Mouse (Mus musculus): Measurements from ENCODE around the gene Nup35. TPM values are rescaled to one million over a fixed set of nuclear protein-coding genes. Genes with fewer than 3 reads are reported as not detected.

Gene Nup35
- polyA plus RNA-seq (2015; fragmentation: Nextera tagmentation; extraction: Ambion mirVana): 57.4 and 58.4 TPM in 2 replicates

GRCm38 (mm10) chr2:80616854-80617737, at the start of gene Nup35, which contains the start of gene Dusp19:
Gene Nup35, plus strand, starts transcription at chr2:80617236.
Gene Dusp19, plus strand, starts transcription at chr2:80617045.
- H3K9me3 ChIP-seq: no peaks in the 10 kb centered on the region
- WGBS: under 1% methylated on average over 21 of the region's 21 CpGs

DNA sequence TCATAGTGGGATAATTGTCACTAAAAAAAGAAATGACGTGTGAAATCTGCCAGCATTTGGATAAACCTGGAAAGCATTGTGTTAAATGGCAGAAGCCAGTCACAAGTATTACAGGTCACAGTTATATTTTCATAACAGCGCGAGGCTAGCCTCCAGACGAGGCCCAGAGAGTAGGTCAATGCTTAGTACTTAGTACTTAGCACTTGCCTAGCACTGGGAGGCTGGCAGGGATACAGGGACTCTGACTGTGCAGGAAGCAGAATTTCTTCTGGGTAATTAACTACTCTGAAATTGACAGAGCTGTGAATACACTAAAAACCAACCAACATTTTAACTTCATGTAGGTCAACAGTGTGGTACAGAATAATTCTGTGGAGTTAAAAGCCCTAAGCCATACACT, 49.6 kb upstream of the Nup35 start:
- ATAC-seq (replicated peaks): no peak
- no peaks in the 10 kb centered on the region for H3K9me3 ChIP-seq

More at GRCm38 (mm10) chr2:80616854-80617737, at the start of gene Nup35, which contains the start of gene Dusp19:
- Histone ChIP-seq H3K36me3 (replicated peaks) (no peaks in the 10 kb centered on the region), H3K27me3 (replicated peaks) (no peaks in the 10 kb centered on the region), H3K4me1 (peaks cover 11% of the 10 kb centered on the region), H3K4me2 (peak within 1 kb of the TSS; percentile 72), H3K9ac (peak within 1 kb of the TSS; percentile 71), H3K4me3 (peak within 1 kb of the TSS; percentile 66), H3K27ac (peak within 1 kb of the TSS; percentile 85)
- ATAC-seq (replicated peaks): peak; percentile 100

GRCm38 (mm10) chr2:80570656-80571055, 46.4 kb upstream of the Nup35 start:
- no peaks in the 10 kb centered on the region for H3K9me3 ChIP-seq
- no peaks in the 10 kb centered on the region for H3K36me3 ChIP-seq (replicated peaks)
- H3K4me3 ChIP-seq: no peak overlapping the region
- no peak overlapping the region for H3K9ac ChIP-seq
- ATAC-seq (replicated peaks): no peak
- 76% methylated on average over 4 of the region's 4 CpGs for WGBS
- H3K27ac ChIP-seq: no peak overlapping the region
- H3K4me2 ChIP-seq: no peak overlapping the region
- no peaks in the 10 kb centered on the region for H3K27me3 ChIP-seq (replicated peaks)
- no peaks in the 10 kb centered on the region for H3K4me1 ChIP-seq

More for the DNA sequence above, 49.6 kb upstream of the Nup35 start:
- Histone ChIP-seq H3K9ac (no peak overlapping the region), H3K4me3 (no peak overlapping the region), H3K27me3 (replicated peaks) (no peaks in the 10 kb centered on the region), H3K36me3 (replicated peaks) (no peaks in the 10 kb centered on the region), H3K4me2 (no peak overlapping the region), H3K4me1 (no peaks in the 10 kb centered on the region), H3K27ac (no peak overlapping the region)
- WGBS: 90% methylated on average over 4 of the region's 4 CpGs

DNA sequence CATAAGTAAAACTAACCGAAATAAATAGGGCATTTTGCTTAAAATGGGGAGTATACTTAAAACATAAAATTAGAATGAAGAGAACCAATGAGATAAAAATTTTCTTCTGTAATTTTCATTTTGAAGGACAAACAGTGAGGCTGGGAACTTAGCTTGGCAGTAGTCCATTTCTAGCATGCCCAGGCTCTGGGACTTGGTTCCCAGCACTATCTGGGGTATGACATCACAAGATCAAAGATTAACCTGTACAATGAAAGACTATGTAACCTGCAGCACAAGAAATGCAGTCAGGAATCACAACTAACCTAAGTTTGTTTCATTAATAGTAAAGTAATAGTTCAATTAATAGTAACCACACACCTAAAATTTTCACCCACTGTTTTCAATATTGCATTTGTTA, 39.8 kb upstream of the Nup35 start:
- Histone ChIP-seq H3K36me3 (replicated peaks) (no peaks in the 10 kb centered on the region), H3K9me3 (no peaks in the 10 kb centered on the region), H3K27ac (no peak overlapping the region), H3K27me3 (replicated peaks) (no peaks in the 10 kb centered on the region), H3K4me1 (peaks cover 16% of the 10 kb centered on the region), H3K4me2 (no peak overlapping the region), H3K9ac (no peak overlapping the region), H3K4me3 (no peak overlapping the region)
- ATAC-seq (replicated peaks): no peak
- WGBS: 90% methylated on average over 1 of the region's 1 CpGs

DNA sequence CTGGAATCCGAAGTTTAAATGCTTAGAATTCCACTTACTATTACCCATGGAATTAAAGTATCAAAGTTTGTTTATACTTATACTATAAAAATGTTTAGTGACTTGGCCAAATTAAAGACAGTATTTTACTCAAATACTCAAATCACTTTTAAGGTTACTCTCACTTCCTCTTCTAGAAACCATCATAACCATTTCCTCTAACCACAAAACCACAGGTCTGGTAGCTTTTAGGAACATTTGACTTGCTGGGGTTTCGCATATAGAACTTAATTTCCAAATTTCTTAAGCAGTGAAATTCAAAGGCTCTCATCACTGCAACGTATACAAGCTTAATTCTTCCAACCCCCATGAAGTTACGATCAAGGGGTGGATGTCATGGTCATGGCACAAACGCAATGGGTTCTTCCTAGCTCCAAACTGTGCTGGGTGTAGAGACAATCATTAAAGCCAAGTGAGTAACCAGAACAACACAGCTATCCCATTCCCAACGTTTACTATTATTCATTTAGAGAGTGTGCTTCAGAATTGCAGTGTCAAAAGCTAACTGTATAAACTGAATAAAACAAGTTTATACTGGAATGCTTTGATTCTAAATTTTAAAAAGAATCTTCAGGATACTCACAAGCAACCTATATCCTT, 37.7 kb upstream of the Nup35 start:
- Histone ChIP-seq H3K4me1 (peaks cover 16% of the 10 kb centered on the region), H3K9ac (0 out of 2 replicates have a peak overlapping the region, but pooled peaks have one; percentile 25)
- 44% methylated on average over 6 of the region's 6 CpGs for WGBS

DNA sequence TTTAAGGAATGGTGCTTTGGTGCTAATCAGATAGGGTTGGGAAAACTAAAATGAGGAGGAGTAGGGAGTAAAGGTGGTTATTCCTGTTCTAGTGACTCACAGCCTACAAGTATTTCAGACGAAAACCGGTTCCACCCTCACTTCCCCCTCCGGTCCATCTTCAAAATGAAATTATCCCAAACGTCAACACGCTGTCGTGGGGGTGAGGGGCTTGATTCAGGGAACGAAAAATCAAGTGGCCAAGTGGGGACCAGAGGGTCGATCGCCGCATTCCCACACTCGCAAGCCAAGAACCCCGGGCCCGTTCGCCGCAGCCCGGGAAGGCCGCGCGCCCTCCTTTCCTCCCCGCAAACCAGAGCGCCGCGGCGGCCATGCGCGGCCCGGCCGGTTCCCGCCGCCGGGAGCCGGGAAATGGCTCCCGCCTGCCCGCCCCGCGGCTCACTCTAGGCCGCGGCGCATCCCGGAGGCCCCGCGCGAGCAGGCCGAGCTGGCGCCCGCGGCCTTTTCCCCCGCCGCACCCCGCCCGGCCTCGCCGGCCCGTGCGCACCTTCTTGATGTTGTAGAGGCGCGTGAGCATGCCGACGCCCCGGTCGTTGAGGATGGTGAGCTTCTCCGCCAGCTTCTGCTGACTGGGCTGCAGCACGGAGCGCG, 36.6 kb upstream of the Nup35 start:
- WGBS: under 1% methylated on average over 57 of the region's 65 CpGs
- H3K9ac ChIP-seq: peak overlapping the region; percentile 84
- H3K4me2 ChIP-seq: peak overlapping the region; percentile 57
- no peaks in the 10 kb centered on the region for H3K27me3 ChIP-seq (replicated peaks)
- H3K36me3 ChIP-seq (replicated peaks): no peaks in the 10 kb centered on the region
- peak overlapping the region; percentile 70 for H3K4me3 ChIP-seq
- peak overlapping the region; percentile 93 for H3K27ac ChIP-seq
- peaks cover 16% of the 10 kb centered on the region for H3K4me1 ChIP-seq
- H3K9me3 ChIP-seq: no peaks in the 10 kb centered on the region
- peak; percentile 79 for ATAC-seq (replicated peaks)

More for the DNA sequence above, 37.7 kb upstream of the Nup35 start:
- no peak for ATAC-seq (replicated peaks)
- Histone ChIP-seq H3K27me3 (replicated peaks) (no peaks in the 10 kb centered on the region), H3K36me3 (replicated peaks) (no peaks in the 10 kb centered on the region), H3K9me3 (no peaks in the 10 kb centered on the region), H3K4me3 (peak overlapping the region; percentile 70), H3K4me2 (peak overlapping the region; percentile 57), H3K27ac (no peak overlapping the region)

- H3K9me3 ChIP-seq: no peaks in the 10 kb centered on the region
- H3K4me2 ChIP-seq: peak within 1 kb of the TSS; percentile 57
- peak within 1 kb of the TSS; percentile 93 for H3K27ac ChIP-seq
- H3K9ac ChIP-seq: peak within 1 kb of the TSS; percentile 84
- WGBS: under 1% methylated on average over 59 of the region's 88 CpGs
- peak within 1 kb of the TSS; percentile 70 for H3K4me3 ChIP-seq
- peak; percentile 96 for ATAC-seq (replicated peaks)
- H3K36me3 ChIP-seq (replicated peaks): no peaks in the 10 kb centered on the region
- peaks cover 16% of the 10 kb centered on the region for H3K4me1 ChIP-seq
- no peaks in the 10 kb centered on the region for H3K27me3 ChIP-seq (replicated peaks)
Measured at GRCm38 (mm10) chr2:80581043-80581711, 35.9 kb upstream of the Nup35 start, which contains the start of gene Nckap1. Gene Nckap1, minus strand, starts transcription at chr2:80581380.

DNA sequence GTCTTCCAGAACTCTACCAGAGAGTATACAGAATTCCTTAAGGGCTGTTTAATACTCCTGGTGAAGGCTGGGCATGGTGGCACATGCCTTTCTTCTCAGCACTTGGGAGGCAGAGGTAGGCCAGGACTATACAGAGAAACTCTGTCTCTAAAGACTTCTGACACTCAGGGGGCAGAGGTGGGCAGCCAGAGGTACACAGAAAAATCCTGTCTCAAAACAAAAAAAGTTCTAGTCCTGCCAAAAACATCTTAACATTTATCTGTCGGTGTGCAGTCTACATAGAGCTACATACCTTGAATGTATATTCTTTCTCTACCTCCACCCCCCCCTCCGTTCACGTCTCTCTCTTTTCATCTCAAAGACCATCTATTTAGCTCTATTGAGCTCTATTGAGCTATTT, 34.7 kb upstream of the Nup35 start:
- Histone ChIP-seq H3K9me3 (no peaks in the 10 kb centered on the region), H3K27me3 (replicated peaks) (no peaks in the 10 kb centered on the region), H3K4me2 (no peak overlapping the region), H3K4me3 (no peak overlapping the region), H3K4me1 (peaks cover 16% of the 10 kb centered on the region), H3K36me3 (replicated peaks) (no peaks in the 10 kb centered on the region), H3K27ac (no peak overlapping the region), H3K9ac (no peak overlapping the region)
- ATAC-seq (replicated peaks): no peak
- WGBS: 90% methylated on average over 3 of the region's 3 CpGs

DNA sequence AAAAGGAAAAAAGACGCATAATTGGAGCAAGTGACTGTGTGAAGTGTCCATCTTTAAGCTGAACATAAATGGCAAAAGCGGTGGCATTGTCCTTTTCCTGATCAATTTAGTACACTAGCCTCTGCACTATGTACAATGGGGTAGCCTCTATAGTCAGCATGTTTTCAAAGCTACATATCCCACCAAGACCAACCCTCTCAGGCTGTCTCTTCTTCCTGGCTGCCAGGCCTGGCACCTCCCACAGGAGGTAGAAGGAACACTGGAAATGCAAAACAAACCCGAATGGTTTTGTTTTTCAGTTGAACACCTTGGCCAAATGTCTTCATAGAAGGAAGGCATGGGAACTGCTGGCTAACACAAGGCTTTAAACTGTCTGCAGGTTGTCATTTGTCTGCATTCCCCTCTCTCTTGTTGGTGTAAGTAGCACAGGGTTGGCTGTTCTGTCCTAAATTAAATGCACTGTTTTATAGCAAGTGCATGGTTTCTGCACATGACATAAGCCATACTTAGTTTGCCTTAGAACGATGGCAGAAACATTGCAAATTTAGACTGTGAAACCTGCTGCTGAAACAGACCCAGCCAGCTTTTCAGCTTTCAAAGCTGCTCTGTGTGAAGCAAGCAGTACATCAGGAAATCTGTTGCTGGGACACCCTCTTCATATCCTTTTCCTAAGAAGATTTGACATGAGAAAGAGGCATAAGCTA, 22.7 kb upstream of the Nup35 start:
- Histone ChIP-seq H3K36me3 (replicated peaks) (no peaks in the 10 kb centered on the region), H3K4me3 (no peak overlapping the region), H3K4me2 (no peak overlapping the region), H3K9me3 (no peaks in the 10 kb centered on the region), H3K9ac (no peak overlapping the region), H3K4me1 (no peaks in the 10 kb centered on the region), H3K27ac (no peak overlapping the region), H3K27me3 (replicated peaks) (no peaks in the 10 kb centered on the region)
- ATAC-seq (replicated peaks): no peak
- 80% methylated on average over 4 of the region's 4 CpGs for WGBS

DNA sequence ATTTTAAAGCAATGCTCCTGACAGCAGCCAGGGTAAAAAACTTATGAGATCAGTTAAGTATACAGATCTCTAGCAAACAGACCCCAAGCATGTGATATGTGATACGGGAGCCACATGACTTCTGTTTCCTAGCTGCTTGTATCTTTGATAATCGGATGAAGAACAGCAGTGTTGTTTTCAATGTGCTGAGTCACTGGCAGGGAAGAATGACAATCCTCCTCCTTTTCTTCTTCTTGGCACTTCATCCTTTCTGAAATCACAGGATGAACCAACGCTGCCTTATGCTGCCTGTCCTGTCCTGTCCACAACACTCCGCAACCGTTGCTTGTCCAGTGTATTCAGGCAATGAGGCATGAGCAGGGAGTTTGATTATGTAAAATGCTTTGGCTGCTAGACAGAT, 20.1 kb upstream of the Nup35 start:
- Histone ChIP-seq H3K4me1 (no peaks in the 10 kb centered on the region), H3K36me3 (replicated peaks) (no peaks in the 10 kb centered on the region), H3K4me2 (no peak overlapping the region), H3K9ac (no peak overlapping the region), H3K27ac (no peak overlapping the region), H3K27me3 (replicated peaks) (no peaks in the 10 kb centered on the region), H3K4me3 (no peak overlapping the region), H3K9me3 (no peaks in the 10 kb centered on the region)
- WGBS: 74% methylated on average over 5 of the region's 5 CpGs
- no peak for ATAC-seq (replicated peaks)

DNA sequence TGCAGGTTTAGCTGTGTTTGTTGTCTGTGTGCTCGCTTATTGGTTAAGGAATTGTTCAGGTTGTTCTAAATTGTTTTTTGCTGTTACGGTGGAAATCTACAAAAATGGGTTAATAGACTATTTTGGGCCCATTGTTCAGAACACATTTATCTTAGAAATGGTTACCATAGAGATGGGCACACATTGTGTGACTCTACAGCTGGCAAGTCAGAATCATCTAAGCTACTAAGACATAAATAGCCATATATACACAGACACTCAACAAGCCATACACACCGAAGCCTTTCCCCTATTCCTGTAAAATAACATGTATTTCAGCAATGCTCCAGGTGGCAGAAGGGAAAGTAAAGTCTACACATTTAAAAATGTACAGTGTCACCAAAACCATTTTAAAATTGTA, 17.2 kb upstream of the Nup35 start:
- no peaks in the 10 kb centered on the region for H3K9me3 ChIP-seq
- no peak overlapping the region for H3K4me3 ChIP-seq
- H3K27me3 ChIP-seq (replicated peaks): no peaks in the 10 kb centered on the region
- no peak overlapping the region for H3K4me2 ChIP-seq
- H3K9ac ChIP-seq: no peak overlapping the region
- H3K36me3 ChIP-seq (replicated peaks): no peaks in the 10 kb centered on the region
- no peaks in the 10 kb centered on the region for H3K4me1 ChIP-seq
- 90% methylated on average over 3 of the region's 3 CpGs for WGBS
- ATAC-seq (replicated peaks): no peak
- no peak overlapping the region for H3K27ac ChIP-seq
